Mouse (Mus musculus) MN1 (cell line): ENCODE results near the gene Gm20765.
"Not testable (repeated sequence)": the region's sequence is repeated elsewhere in the genome, so short reads cannot be mapped to it uniquely, and the experiment has no call there.

Experiments used
- DNase-seq: peaks from one replicate; pipeline ENCODE4 v3.0.0-alpha.2; 2016; ENCODE audit warnings: low spot score

Gene Gm20765

DNA sequence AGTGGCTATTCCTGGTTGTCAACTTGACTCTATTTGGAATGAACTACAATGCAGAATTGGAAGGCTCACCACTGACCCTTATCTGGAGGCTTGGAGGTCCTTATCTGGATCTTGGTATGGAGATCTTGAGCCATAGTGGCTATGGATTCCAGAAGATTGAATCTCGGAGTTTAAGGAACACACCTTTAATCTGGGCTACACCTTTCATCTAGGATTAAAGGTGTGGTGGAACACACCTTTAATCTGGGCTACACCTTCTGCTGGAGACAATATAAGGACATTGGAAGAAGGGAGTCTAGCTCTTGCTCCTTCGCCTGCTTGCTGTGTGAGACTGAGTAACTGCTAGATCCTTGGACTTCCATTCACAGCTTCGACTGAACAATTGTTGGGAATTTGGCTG, at the start of gene Gm20765:
TSS of gene Gm20765 (plus strand) at position 301 of the 400 bp plus-strand sequence.
- not testable (repeated sequence) for DNase-seq

DNA sequence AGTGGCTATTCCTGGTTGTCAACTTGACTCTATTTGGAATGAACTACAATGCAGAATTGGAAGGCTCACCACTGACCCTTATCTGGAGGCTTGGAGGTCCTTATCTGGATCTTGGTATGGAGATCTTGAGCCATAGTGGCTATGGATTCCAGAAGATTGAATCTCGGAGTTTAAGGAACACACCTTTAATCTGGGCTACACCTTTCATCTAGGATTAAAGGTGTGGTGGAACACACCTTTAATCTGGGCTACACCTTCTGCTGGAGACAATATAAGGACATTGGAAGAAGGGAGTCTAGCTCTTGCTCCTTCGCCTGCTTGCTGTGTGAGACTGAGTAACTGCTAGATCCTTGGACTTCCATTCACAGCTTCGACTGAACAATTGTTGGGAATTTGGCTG, 42.6 kb upstream of the Gm20765 start, which contains the start of gene Gm21293:
TSS of gene Gm21293 (plus strand) at position 301 of the 400 bp plus-strand sequence.
- not testable (repeated sequence) for DNase-seq

DNA sequence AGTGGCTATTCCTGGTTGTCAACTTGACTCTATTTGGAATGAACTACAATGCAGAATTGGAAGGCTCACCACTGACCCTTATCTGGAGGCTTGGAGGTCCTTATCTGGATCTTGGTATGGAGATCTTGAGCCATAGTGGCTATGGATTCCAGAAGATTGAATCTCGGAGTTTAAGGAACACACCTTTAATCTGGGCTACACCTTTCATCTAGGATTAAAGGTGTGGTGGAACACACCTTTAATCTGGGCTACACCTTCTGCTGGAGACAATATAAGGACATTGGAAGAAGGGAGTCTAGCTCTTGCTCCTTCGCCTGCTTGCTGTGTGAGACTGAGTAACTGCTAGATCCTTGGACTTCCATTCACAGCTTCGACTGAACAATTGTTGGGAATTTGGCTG, 34.1 kb upstream of the Gm20765 start, which contains the start of gene Gm6763:
TSS of gene Gm6763 (plus strand) at position 301 of the 400 bp plus-strand sequence.
- not testable (repeated sequence) for DNase-seq

DNA sequence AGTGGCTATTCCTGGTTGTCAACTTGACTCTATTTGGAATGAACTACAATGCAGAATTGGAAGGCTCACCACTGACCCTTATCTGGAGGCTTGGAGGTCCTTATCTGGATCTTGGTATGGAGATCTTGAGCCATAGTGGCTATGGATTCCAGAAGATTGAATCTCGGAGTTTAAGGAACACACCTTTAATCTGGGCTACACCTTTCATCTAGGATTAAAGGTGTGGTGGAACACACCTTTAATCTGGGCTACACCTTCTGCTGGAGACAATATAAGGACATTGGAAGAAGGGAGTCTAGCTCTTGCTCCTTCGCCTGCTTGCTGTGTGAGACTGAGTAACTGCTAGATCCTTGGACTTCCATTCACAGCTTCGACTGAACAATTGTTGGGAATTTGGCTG, 25.6 kb upstream of the Gm20765 start, which contains the start of gene Gm8764:
TSS of gene Gm8764 (plus strand) at position 301 of the 400 bp plus-strand sequence.
- not testable (repeated sequence) for DNase-seq

DNA sequence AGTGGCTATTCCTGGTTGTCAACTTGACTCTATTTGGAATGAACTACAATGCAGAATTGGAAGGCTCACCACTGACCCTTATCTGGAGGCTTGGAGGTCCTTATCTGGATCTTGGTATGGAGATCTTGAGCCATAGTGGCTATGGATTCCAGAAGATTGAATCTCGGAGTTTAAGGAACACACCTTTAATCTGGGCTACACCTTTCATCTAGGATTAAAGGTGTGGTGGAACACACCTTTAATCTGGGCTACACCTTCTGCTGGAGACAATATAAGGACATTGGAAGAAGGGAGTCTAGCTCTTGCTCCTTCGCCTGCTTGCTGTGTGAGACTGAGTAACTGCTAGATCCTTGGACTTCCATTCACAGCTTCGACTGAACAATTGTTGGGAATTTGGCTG, 17.1 kb upstream of the Gm20765 start, which contains the start of gene Gm21304:
TSS of gene Gm21304 (plus strand) at position 301 of the 400 bp plus-strand sequence.
- not testable (repeated sequence) for DNase-seq

DNA sequence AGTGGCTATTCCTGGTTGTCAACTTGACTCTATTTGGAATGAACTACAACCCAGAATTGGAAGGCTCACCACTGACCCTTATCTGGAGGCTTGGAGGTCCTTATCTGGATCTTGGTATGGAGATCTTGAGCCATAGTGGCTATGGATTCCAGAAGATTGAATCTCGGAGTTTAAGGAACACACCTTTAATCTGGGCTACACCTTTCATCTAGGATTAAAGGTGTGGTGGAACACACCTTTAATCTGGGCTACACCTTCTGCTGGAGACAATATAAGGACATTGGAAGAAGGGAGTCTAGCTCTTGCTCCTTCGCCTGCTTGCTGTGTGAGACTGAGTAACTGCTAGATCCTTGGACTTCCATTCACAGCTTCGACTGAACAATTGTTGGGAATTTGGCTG, 8.6 kb upstream of the Gm20765 start, which contains the start of gene Gm21312:
TSS of gene Gm21312 (plus strand) at position 301 of the 400 bp plus-strand sequence.
- not testable (repeated sequence) for DNase-seq

DNA sequence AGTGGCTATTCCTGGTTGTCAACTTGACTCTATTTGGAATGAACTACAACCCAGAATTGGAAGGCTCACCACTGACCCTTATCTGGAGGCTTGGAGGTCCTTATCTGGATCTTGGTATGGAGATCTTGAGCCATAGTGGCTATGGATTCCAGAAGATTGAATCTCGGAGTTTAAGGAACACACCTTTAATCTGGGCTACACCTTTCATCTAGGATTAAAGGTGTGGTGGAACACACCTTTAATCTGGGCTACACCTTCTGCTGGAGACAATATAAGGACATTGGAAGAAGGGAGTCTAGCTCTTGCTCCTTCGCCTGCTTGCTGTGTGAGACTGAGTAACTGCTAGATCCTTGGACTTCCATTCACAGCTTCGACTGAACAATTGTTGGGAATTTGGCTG, 8.4 kb downstream of the Gm20765 start, which contains the start of gene Gm4340:
TSS of gene Gm4340 (plus strand) at position 301 of the 400 bp plus-strand sequence.
- DNase-seq, result not testable (repeated sequence)

DNA sequence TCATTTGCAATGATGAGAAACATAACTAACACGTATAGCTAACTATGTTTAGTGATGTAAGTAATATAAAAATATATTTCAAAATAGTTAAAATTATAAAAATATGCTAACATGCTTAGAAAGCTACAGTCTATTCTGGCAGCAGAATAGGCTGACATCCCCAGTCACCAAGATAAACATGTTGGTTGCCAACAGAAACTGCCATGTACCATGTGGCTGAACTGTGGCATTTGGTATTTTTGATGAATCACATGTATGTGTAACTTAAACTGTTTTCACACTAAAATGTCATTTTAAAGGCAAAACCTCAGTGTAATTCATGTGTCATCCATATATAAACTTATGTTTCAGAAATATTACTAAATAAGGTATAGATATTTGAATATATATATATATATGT, 24.3 kb downstream of the Gm20765 start:
- no peak for DNase-seq

DNA sequence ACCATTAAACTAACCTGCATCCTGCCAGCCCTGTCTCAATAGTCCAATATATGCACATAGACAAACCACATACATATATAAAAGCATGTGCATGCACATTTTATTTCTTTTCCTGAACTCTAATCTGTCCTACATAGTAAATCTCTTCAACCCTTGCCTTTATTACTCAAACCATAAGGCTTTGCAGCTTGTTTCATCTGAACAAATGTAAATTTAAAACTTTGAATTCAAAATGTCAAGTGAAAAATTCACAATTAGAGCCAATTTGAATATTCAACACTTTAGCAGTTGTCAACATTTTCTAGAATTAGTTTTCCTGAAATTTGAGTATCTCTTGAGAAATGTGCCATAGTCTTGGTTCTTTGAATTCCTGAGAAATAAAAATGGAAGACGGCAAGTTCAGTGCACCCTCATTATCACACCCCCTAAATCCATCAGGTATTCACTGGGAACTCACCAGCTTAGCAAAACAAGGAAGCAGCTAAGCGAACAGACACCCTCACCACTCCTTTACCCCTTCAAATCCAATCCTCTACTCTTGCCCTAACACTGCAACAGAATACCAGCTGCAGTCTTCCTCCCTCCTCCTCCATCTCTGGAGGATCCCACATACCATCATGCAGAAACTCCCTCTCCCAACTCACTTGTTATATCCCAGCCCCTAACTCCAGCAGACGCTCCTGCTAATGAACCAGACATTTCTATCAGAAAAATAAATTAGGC, 25.1 kb downstream of the Gm20765 start:
- DNase-seq, result no peak

DNA sequence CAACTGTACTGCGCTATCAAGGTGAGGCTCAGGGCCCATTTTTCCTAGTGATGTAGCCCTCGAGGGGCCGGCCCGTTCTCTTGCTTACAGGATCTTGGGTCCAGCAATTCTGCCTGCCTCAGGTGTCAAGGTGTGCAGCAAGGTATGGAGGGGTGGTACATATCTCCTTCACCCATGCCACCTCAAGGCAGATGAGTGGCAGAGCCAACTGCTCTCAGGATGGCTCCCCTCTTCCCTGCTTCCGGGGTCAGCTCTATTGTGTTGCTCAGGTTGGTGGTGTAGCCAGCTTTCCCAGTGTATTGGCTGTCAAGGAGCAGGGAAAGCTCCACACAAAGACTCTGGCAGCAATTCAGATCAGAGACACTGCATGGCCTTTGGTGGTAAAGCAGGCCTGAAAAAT, 29.2 kb downstream of the Gm20765 start:
- DNase-seq, result no peak

DNA sequence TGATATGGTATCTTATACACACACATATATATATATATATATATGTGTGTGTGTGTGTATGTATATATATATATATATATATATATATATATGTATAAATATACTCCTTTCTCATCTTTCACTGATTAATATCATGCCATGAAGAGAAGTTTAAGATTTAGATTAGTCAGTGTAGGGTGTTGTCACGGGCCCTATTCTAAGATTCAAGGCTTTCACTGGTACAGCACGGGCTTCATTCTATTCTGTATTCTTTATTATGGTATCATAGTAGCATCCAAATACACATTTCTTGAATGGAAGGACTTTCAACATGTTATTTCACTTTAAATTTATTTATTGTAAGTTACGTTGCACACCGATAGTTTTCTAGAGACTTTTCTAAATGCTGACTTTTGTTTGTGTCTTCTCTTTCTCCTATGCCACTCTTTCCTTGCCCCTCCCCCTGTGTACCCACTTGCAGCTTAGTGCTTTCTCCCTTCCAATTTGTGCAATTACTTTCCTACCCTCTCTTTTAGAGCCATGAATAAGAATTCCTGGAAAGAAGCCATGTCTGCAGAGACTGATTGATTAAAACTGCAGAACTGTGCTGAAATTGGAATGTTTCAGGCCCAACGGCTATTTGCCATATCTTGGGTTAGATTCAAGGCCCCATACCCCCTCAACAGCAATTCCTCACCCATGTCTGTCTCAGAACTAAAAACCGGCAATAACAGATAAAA, 35.1 kb downstream of the Gm20765 start:
- DNase-seq, result no peak
